Mouse (Mus musculus) c-Kit-negative CD71-positive TER-119-positive erythroid progenitor cells, embryonic 14.5 days (primary cell): Measurements from ENCODE around the gene Rgl1.
"Not testable (repeated sequence)": the region's sequence is repeated elsewhere in the genome, so short reads cannot be mapped to it uniquely, and the experiment has no call there.

Experiments
- DNase-seq: peaks from one replicate; pipeline ENCODE4 v3.0.0-alpha.2; 2013; ENCODE audit warnings: low read depth, low spot score

The Rgl1 gene

GRCm38 (mm10) chr1:152659961-152660360 lies 106.2 kb downstream of the Rgl1 start:
- DNase-seq, result no peak

GRCm38 (mm10) chr1:152656601-152657000 lies 109.5 kb downstream of the Rgl1 start:
- no peak for DNase-seq

- no peak for DNase-seq
Measured at GRCm38 (mm10) chr1:152654851-152655250, 111.3 kb downstream of the Rgl1 start.

GRCm38 (mm10) chr1:152651495-152651874 lies 114.7 kb downstream of the Rgl1 start:
- no peak for DNase-seq

- DNase-seq, result no peak
Measured at GRCm38 (mm10) chr1:152650856-152651494, 115.2 kb downstream of the Rgl1 start.

- no peak for DNase-seq
Measured at GRCm38 (mm10) chr1:152648052-152648451, 118.1 kb downstream of the Rgl1 start.

GRCm38 (mm10) chr1:152642207-152642606 lies 123.9 kb downstream of the Rgl1 start:
- DNase-seq, result not testable (repeated sequence)

GRCm38 (mm10) chr1:152640195-152640981 lies 125.8 kb downstream of the Rgl1 start:
- no peak for DNase-seq

- no peak for DNase-seq
Measured at GRCm38 (mm10) chr1:152639344-152639743, 126.8 kb downstream of the Rgl1 start.

GRCm38 (mm10) chr1:152634638-152635037 lies 131.5 kb downstream of the Rgl1 start:
- DNase-seq, result no peak

- DNase-seq, result no peak
Measured at GRCm38 (mm10) chr1:152629780-152630179, 136.4 kb downstream of the Rgl1 start.

- DNase-seq, result no peak
Measured at GRCm38 (mm10) chr1:152625651-152626050, 140.5 kb downstream of the Rgl1 start.

GRCm38 (mm10) chr1:152624644-152625454 lies 141.3 kb downstream of the Rgl1 start:
- no peak for DNase-seq

- DNase-seq, result no peak
Measured at GRCm38 (mm10) chr1:152623375-152624270, 142.5 kb downstream of the Rgl1 start.

GRCm38 (mm10) chr1:152622765-152623211 lies 143.4 kb downstream of the Rgl1 start:
- no peak for DNase-seq

- no peak for DNase-seq
Measured at GRCm38 (mm10) chr1:152621624-152622023, 144.5 kb downstream of the Rgl1 start.

GRCm38 (mm10) chr1:152619396-152619795 lies 146.8 kb downstream of the Rgl1 start:
- no peak for DNase-seq

- no peak for DNase-seq
Measured at GRCm38 (mm10) chr1:152618896-152619295, 147.3 kb downstream of the Rgl1 start.

- DNase-seq, result peak; percentile 22
Measured at GRCm38 (mm10) chr1:152618381-152618780, 147.8 kb downstream of the Rgl1 start.

- DNase-seq, result no peak
Measured at GRCm38 (mm10) chr1:152617745-152618342, 148.3 kb downstream of the Rgl1 start.

- no peak for DNase-seq
Measured at GRCm38 (mm10) chr1:152616777-152617057, 149.4 kb downstream of the Rgl1 start.
